Mouse (Mus musculus): Measurements from ENCODE around the gene Myo6.

GRCm38 (mm10) chr9:80233831-80234455 is 69.1 kb downstream of the Myo6 start:
- TF ChIP-seq POLR2A (IDR thresholded peaks at IDR 0.05; ENCODE audit: control insufficient read depth, extremely low read depth, insufficient read depth, low read length, poor library complexity) (no peak), CTCF (IDR thresholded peaks at IDR 0.05; ENCODE audit: borderline replicate concordance, control insufficient read depth, extremely low read depth, insufficient read depth, low read length, poor library complexity) (no peak)
